Mouse (Mus musculus) midbrain, embryonic 16.5 days (tissue): ENCODE results near the gene Arl4d. TPM values are rescaled to one million over a fixed set of nuclear protein-coding genes. Genes with fewer than 3 reads are reported as not detected.

ENCODE experiments used
- ATAC-seq: fragments of 200-750 bp; cut with Nextera tagmentation; 2 replicates; pipeline ENCODE4 v1.8.0; 2017; ENCODE audit warnings: moderate TSS enrichment
- H3K27ac ChIP-seq: fragments of 300-500 bp; sonication (generic); 2 replicates; pipeline ENCODE4 v1.5.1; 2014; ENCODE audit warnings: mild to moderate bottlenecking, low read length, mixed read lengths
- H3K27me3 ChIP-seq: fragments of 300-500 bp; sonication (generic); 2 replicates; pipeline ENCODE4 v1.6.1; 2014; ENCODE audit warnings: low read depth, low read length, mixed read lengths; ENCODE audit not compliant: control insufficient read depth, insufficient read depth
- H3K36me3 ChIP-seq: fragments of 300-500 bp; sonication (generic); 2 replicates; pipeline ENCODE4 v1.6.1; 2014; ENCODE audit warnings: mild to moderate bottlenecking, low read length, moderate library complexity, mixed read lengths; ENCODE audit not compliant: control insufficient read depth, insufficient read depth
- H3K4me1 ChIP-seq: fragments of 300-500 bp; sonication (generic); 2 replicates; pipeline ENCODE4 v1.6.1; 2014; ENCODE audit warnings: mild to moderate bottlenecking, low read length, mixed read lengths; ENCODE audit not compliant: control insufficient read depth, insufficient read depth
- H3K4me2 ChIP-seq: fragments of 300-500 bp; sonication (generic); 2 replicates; pipeline ENCODE4 v1.6.1; 2014; ENCODE audit warnings: mild to moderate bottlenecking, low read length, mixed read lengths
- H3K4me3 ChIP-seq: fragments of 300-500 bp; sonication (generic); 2 replicates; pipeline ENCODE4 v1.5.1; 2014; ENCODE audit warnings: low read depth, mild to moderate bottlenecking, low read length, moderate library complexity, mixed read lengths
- H3K9ac ChIP-seq: fragments of 300-500 bp; sonication (generic); 2 replicates; pipeline ENCODE4 v1.6.1; 2014; ENCODE audit warnings: low read depth, low read length, mixed read lengths
- H3K9me3 ChIP-seq: fragments of 300-500 bp; sonication (generic); replicated peaks from 2 replicates; pipeline ENCODE4 v1.6.1; 2014; ENCODE audit warnings: mild to moderate bottlenecking, low read length, mixed read lengths; ENCODE audit not compliant: control insufficient read depth, poor library complexity, severe bottlenecking
- WGBS: fragments of 180-500 bp; shearing (Covaris S2); extraction: QIAGEN DNeasy Blood & Tissue Kit; methylation state at CpG from one replicate; pipeline ENCODE4 v1.1.7; 2014; 5-methylcytosine and 5-hydroxymethylcytosine counted together
- polyA plus RNA-seq: library from polyadenylated mRNA; unstranded; fragments of >200 nt; fragmentation: Nextera tagmentation; extraction: Ambion mirVana; gene quantifications from 2 replicates; pipeline ENCODE4 v1.2.1, GENCODE M21; 2015

Gene Arl4d
- polyA plus RNA-seq, 1 experiment from 2014 or later: 6.8 TPM

GRCm38 (mm10) chr11:101661191-101661590, 4.2 kb upstream of the Arl4d start:
- H3K4me1 ChIP-seq: peaks cover 4% of the 10 kb centered on the region; the same call in 1 of the 2 replicates
- H3K27ac ChIP-seq: no peak overlapping the region
- no peak overlapping the region for H3K9ac ChIP-seq
- 81% methylated on average over 7 of the region's 7 CpGs for whole genome bisulfite sequencing
- no peaks in the 10 kb centered on the region for H3K9me3 ChIP-seq
- H3K36me3 ChIP-seq: no peaks in the 10 kb centered on the region
- H3K4me3 ChIP-seq: no peak overlapping the region
- no peak overlapping the region for H3K4me2 ChIP-seq
- H3K27me3 ChIP-seq: no peaks in the 10 kb centered on the region
- no peak for ATAC-seq

GRCm38 (mm10) chr11:101661786-101662185, 3.6 kb upstream of the Arl4d start:
- H3K27ac ChIP-seq: no peak overlapping the region
- 82% methylated on average over 5 of the region's 5 CpGs for WGBS
- H3K36me3 ChIP-seq: no peaks in the 10 kb centered on the region
- H3K4me2 ChIP-seq: no peak overlapping the region
- peaks cover 6% of the 10 kb centered on the region; the same call in 1 of the 2 replicates for H3K4me1 ChIP-seq
- H3K27me3 ChIP-seq: no peaks in the 10 kb centered on the region
- no peak overlapping the region for H3K4me3 ChIP-seq
- no peak overlapping the region for H3K9ac ChIP-seq
- ATAC-seq: no peak
- no peaks in the 10 kb centered on the region for H3K9me3 ChIP-seq

GRCm38 (mm10) chr11:101663229-101664027, 1.9 kb upstream of the Arl4d start:
- H3K9me3 ChIP-seq: no peaks in the 10 kb centered on the region
- H3K36me3 ChIP-seq: no peaks in the 10 kb centered on the region
- ATAC-seq: no peak
- H3K9ac ChIP-seq: no peak overlapping the region
- H3K4me2 ChIP-seq: no peak overlapping the region
- no peak overlapping the region for H3K4me3 ChIP-seq
- no peak overlapping the region for H3K27ac ChIP-seq
- WGBS: 74% methylated on average over 11 of the region's 11 CpGs
- H3K27me3 ChIP-seq: no peaks in the 10 kb centered on the region
- H3K4me1 ChIP-seq: peaks cover 9% of the 10 kb centered on the region; the same call in 1 of the 2 replicates

- ATAC-seq: no peak; the same call in 1 of the 2 replicates
- H3K4me2 ChIP-seq: peak overlapping the region; percentile 83
- H3K4me1 ChIP-seq: peaks cover 9% of the 10 kb centered on the region; the same call in 1 of the 2 replicates
- WGBS: 2% methylated on average over 24 of the region's 24 CpGs
- peak overlapping the region; percentile 56 for H3K4me3 ChIP-seq
- peak overlapping the region; percentile 67 for H3K27ac ChIP-seq
- no peaks in the 10 kb centered on the region for H3K9me3 ChIP-seq
- H3K36me3 ChIP-seq: no peaks in the 10 kb centered on the region
- H3K9ac ChIP-seq: peak overlapping the region; percentile 76
- no peaks in the 10 kb centered on the region for H3K27me3 ChIP-seq
Observed at GRCm38 (mm10) chr11:101665636-101665992, 273 bp downstream of the Arl4d start.

DNA sequence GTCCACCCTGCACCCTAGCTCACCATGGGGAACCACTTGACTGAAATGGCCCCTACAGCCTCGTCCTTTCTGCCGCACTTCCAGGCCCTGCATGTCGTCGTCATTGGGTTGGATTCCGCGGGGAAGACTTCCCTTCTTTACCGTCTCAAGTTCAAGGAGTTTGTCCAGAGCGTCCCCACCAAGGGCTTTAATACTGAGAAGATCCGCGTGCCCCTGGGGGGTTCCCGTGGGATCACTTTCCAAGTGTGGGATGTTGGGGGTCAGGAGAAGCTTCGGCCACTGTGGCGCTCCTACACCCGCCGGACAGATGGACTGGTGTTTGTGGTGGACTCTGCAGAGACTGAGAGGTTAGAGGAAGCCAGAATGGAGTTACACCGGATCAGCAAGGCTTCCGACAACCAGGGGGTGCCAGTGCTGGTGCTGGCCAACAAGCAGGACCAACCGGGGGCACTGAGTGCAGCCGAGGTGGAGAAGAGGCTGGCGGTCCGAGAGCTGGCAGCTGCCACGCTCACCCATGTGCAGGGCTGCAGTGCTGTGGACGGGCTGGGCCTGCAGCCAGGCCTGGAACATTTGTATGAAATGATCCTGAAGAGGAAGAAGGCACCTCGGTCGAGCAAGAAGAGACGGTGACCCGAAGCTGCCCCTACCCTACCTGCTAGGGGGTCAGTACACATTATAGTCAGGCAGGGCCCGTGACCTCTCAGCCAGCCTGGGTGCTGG, 1.4 kb downstream of the Arl4d start:
- no peaks in the 10 kb centered on the region for H3K36me3 ChIP-seq
- H3K27ac ChIP-seq: no peak overlapping the region
- ATAC-seq: no peak
- H3K27me3 ChIP-seq: no peaks in the 10 kb centered on the region
- H3K9me3 ChIP-seq: no peaks in the 10 kb centered on the region
- no peak overlapping the region for H3K4me3 ChIP-seq
- no peak overlapping the region for H3K9ac ChIP-seq
- H3K4me1 ChIP-seq: peaks cover 9% of the 10 kb centered on the region; the same call in 1 of the 2 replicates
- 82% methylated on average over 28 of the region's 28 CpGs for WGBS
- peak overlapping the region; percentile 23; the same call in 1 of the 2 replicates for H3K4me2 ChIP-seq

DNA sequence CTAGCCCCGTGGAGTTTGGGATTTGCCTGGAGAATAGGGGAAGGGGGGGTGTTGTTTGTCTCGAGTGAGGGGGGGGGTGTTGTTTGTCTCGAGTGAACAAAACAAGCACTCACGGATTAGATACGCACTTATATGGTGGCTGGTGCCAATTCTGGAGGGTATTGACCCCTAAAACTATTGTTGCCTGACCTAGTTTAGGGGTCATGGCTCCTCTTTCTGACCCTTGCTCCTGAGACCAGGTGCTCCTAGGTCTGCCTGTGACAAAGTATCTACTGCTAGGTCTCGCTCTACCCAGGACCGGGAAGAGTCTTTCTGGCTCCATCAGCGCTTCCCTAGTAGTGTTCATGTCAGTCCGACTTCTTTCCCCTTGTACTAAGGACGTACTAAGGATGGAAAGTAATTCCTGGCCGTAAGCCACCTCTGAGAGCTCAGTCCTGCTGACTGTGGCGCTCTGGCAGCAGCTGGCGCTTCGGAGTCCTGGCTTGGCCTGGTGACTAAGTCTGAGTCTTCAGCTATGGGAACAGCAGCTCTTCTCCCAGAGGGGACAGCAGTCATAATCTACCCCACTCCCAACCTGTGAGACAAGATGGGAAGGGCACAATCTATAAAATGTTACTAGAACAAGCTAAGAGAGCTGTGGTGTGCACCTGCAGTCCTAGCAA, 2.7 kb downstream of the Arl4d start:
- H3K9ac ChIP-seq: no peak overlapping the region
- 69% methylated on average over 14 of the region's 14 CpGs for WGBS
- no peak overlapping the region for H3K27ac ChIP-seq
- no peaks in the 10 kb centered on the region for H3K36me3 ChIP-seq
- peaks cover 9% of the 10 kb centered on the region; the same call in 1 of the 2 replicates for H3K4me1 ChIP-seq
- H3K4me2 ChIP-seq: peak overlapping the region; percentile 15
- no peak overlapping the region for H3K4me3 ChIP-seq
- no peaks in the 10 kb centered on the region for H3K27me3 ChIP-seq
- ATAC-seq: no peak
- no peaks in the 10 kb centered on the region for H3K9me3 ChIP-seq

- no peaks in the 10 kb centered on the region for H3K9me3 ChIP-seq
- ATAC-seq: no peak
- H3K4me1 ChIP-seq: peaks cover 9% of the 10 kb centered on the region; the same call in 1 of the 2 replicates
- H3K4me3 ChIP-seq: no peak overlapping the region
- H3K27ac ChIP-seq: no peak overlapping the region
- H3K4me2 ChIP-seq: peak overlapping the region; percentile 15
- no peak overlapping the region; the same call in 1 of the 2 replicates for H3K9ac ChIP-seq
- H3K36me3 ChIP-seq: no peaks in the 10 kb centered on the region
- WGBS: 42% methylated on average over 13 of the region's 13 CpGs
- H3K27me3 ChIP-seq: no peaks in the 10 kb centered on the region
Observed at GRCm38 (mm10) chr11:101668546-101669261, 3.4 kb downstream of the Arl4d start.

DNA sequence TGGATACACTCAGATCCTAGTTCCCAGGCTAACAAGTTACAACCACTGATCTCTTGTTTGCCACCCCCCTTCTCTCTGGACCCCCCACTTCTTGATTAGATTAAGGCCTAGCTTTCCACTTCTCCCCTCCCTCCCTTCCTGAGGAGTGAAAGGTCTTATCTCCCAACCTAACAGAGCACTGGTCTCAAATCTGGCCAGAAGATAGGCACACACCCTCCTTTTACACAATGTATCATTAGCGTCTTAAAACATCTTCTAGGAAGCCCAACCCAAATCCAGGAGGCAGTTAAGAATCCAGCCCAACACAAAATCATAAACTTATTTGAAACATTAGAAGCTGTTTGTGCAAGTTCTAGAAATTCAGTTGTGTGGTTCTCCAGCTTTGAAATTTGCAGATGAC, 5.0 kb downstream of the Arl4d start:
- no peak overlapping the region for H3K4me3 ChIP-seq
- no peak for ATAC-seq
- WGBS: 90% methylated on average over 1 of the region's 1 CpGs
- no peak overlapping the region for H3K27ac ChIP-seq
- H3K4me1 ChIP-seq: peaks cover 9% of the 10 kb centered on the region; the same call in 1 of the 2 replicates
- H3K9me3 ChIP-seq: no peaks in the 10 kb centered on the region
- no peak overlapping the region for H3K9ac ChIP-seq
- H3K27me3 ChIP-seq: no peaks in the 10 kb centered on the region
- no peaks in the 10 kb centered on the region for H3K36me3 ChIP-seq
- H3K4me2 ChIP-seq: no peak overlapping the region
